Mouse (Mus musculus) heart, embryonic 11.5 days (tissue): ENCODE measurements at regions not wholly inside any gene's neighbourhood (a gene's known extent, or its start where the extent isn't known, plus 50 kb on each side); places are given as distances from the start of the nearest gene placed in this dataset.

Source experiments
- ATAC-seq: fragments of 200-750 bp; cut with Nextera tagmentation; replicated peaks from 2 replicates; pipeline ENCODE4 v1.8.0; 2017; ENCODE audit warnings: moderate library complexity; ENCODE audit not compliant: insufficient number of reproducible peaks, low FRiP score, low TSS enrichment
- H3K27ac ChIP-seq: fragments of 300-500 bp; sonication (generic); 2 replicates; pipeline ENCODE4 v1.5.1; 2014; ENCODE audit warnings: mild to moderate bottlenecking, low read depth, low read length
- H3K27me3 ChIP-seq: fragments of 300-500 bp; sonication (generic); 2 replicates; pipeline ENCODE4 v1.6.1; 2014; ENCODE audit warnings: mild to moderate bottlenecking, low read length, mixed read lengths; ENCODE audit not compliant: control insufficient read depth, insufficient read depth
- H3K36me3 ChIP-seq: fragments of 300-500 bp; sonication (generic); 2 replicates; pipeline ENCODE4 v1.6.1; 2014; ENCODE audit warnings: mild to moderate bottlenecking, low read length, moderate library complexity, mixed read lengths; ENCODE audit not compliant: control insufficient read depth, insufficient read depth
- H3K4me1 ChIP-seq: fragments of 300-500 bp; sonication (generic); 2 replicates; pipeline ENCODE4 v1.6.1; 2014; ENCODE audit warnings: low read length; ENCODE audit not compliant: control insufficient read depth, insufficient read depth
- H3K4me2 ChIP-seq: fragments of 300-500 bp; sonication (generic); 2 replicates; pipeline ENCODE4 v1.6.1; 2014; ENCODE audit warnings: mild to moderate bottlenecking, moderate library complexity
- H3K4me3 ChIP-seq: fragments of 300-500 bp; sonication (generic); 2 replicates; pipeline ENCODE4 v1.5.1; 2014; ENCODE audit warnings: low read depth, low read length
- H3K9ac ChIP-seq: fragments of 300-500 bp; sonication (generic); 2 replicates; pipeline ENCODE4 v1.6.1; 2014; ENCODE audit warnings: mild to moderate bottlenecking, low read depth, low read length, moderate library complexity
- H3K9me3 ChIP-seq: fragments of 300-500 bp; sonication (generic); replicated peaks from 2 replicates; pipeline ENCODE4 v1.6.1; 2016; ENCODE audit warnings: low read length; ENCODE audit not compliant: control insufficient read depth
- WGBS: fragments of 180-500 bp; shearing (Covaris S2); extraction: QIAGEN DNeasy Blood & Tissue Kit; methylation state at CpG from one replicate; pipeline ENCODE4 v1.1.7; 2014; ENCODE audit not compliant: insufficient replicate concordance; 5-methylcytosine and 5-hydroxymethylcytosine counted together

DNA sequence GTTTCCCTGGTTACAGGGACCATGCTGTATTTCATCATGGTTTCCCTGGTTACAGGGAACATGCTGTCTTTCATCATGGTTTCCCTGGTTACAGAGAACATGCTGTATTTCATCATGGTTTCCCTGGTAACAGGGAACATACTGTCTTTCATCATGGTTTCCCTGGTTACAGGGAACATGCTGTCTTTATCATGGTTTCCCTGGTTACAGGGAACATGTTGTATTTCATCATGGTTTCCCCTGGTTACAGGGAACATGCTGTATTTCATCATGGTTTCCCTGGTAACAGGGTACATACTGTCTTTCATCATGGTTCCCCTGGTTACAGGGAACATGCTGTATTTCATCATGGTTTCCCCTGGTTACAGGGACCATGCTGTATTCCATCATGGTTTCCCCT lies 1579.5 kb downstream of the 4930444P10Rik start:
- no peaks in the 10 kb centered on the region for H3K9me3 ChIP-seq
- no peak overlapping the region for H3K4me3 ChIP-seq
- no peak overlapping the region for H3K4me2 ChIP-seq
- ATAC-seq: no peak
- H3K36me3 ChIP-seq: no peaks in the 10 kb centered on the region
- no peak overlapping the region for H3K9ac ChIP-seq
- no peaks in the 10 kb centered on the region for H3K4me1 ChIP-seq
- peaks cover 6% of the 10 kb centered on the region for H3K27me3 ChIP-seq
- H3K27ac ChIP-seq: no peak overlapping the region

- no peak overlapping the region for H3K4me2 ChIP-seq
- H3K27ac ChIP-seq: no peak overlapping the region
- no peak overlapping the region for H3K4me3 ChIP-seq
- no peaks in the 10 kb centered on the region for H3K4me1 ChIP-seq
- no peaks in the 10 kb centered on the region for H3K9me3 ChIP-seq
- no peak overlapping the region for H3K9ac ChIP-seq
- 64% methylated on average over 9 of the region's 9 CpGs for WGBS
- peaks cover 14% of the 10 kb centered on the region for H3K27me3 ChIP-seq
- no peak for ATAC-seq
- no peaks in the 10 kb centered on the region for H3K36me3 ChIP-seq
Measured at GRCm38 (mm10) chr1:14512481-14513285, 1580.4 kb downstream of the 4930444P10Rik start.

- no peaks in the 10 kb centered on the region for H3K9me3 ChIP-seq
- peaks cover 4% of the 10 kb centered on the region; the same call in 1 of the 2 replicates for H3K4me1 ChIP-seq
- H3K27me3 ChIP-seq: peaks cover 52% of the 10 kb centered on the region
- peak overlapping the region; percentile 59 for H3K4me3 ChIP-seq
- peak overlapping the region; percentile 87 for H3K4me2 ChIP-seq
- peak overlapping the region; percentile 10; the same call in 1 of the 2 replicates for H3K9ac ChIP-seq
- 1% methylated on average over 36 of the region's 36 CpGs for WGBS
- no peak overlapping the region for H3K27ac ChIP-seq
- ATAC-seq: peak; percentile 65; the same call in 1 of the 2 replicates
- H3K36me3 ChIP-seq: no peaks in the 10 kb centered on the region
Measured at GRCm38 (mm10) chr1:14506831-14507690, 1586.1 kb downstream of the 4930444P10Rik start.

DNA sequence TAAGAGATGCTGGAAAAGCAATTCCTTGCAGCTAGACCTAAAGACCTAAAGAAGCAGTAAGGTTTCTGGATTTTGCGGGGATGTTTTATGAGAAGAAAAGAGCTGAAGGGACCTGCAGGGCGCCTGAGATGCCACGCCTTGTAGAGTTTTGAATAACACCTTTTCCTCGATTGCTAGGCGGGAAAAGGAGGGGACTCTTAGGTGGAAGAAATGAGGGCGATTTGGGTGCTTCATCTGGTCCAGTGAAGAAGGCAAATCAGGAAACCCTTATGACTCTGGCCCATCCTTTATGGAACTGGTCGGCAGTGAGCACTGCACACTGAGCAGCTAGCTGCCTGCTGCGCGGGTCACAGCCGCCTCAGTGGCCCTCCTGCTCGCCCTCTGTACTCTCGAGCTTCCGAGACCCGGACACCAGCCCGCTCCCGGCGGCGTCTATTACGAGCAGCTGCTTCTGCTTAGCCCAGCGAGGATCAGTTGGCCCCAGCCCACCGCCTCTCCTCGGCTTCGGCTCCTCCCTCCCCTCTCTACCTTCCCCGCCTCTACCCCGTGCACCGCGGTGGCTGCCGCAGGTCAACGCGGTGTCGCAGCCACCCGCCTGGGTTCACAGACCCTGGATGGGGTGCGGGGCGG lies 1586.8 kb downstream of the 4930444P10Rik start:
- Histone ChIP-seq H3K27me3 (peaks cover 52% of the 10 kb centered on the region), H3K36me3 (no peaks in the 10 kb centered on the region), H3K4me3 (peak overlapping the region; percentile 59), H3K27ac (no peak overlapping the region), H3K4me1 (peaks cover 4% of the 10 kb centered on the region; the same call in 1 of the 2 replicates), H3K9me3 (no peaks in the 10 kb centered on the region), H3K9ac (no peak overlapping the region; the same call in 1 of the 2 replicates), H3K4me2 (peak overlapping the region; percentile 87)
- peak; percentile 51 for ATAC-seq
- under 1% methylated on average over 34 of the region's 34 CpGs for WGBS

GRCm38 (mm10) chr1:14505741-14506140 lies 1587.4 kb downstream of the 4930444P10Rik start:
- 4% methylated on average over 6 of the region's 6 CpGs for WGBS
- H3K9me3 ChIP-seq: no peaks in the 10 kb centered on the region
- no peak for ATAC-seq
- no peak overlapping the region for H3K4me3 ChIP-seq
- peaks cover 4% of the 10 kb centered on the region; the same call in 1 of the 2 replicates for H3K4me1 ChIP-seq
- H3K36me3 ChIP-seq: no peaks in the 10 kb centered on the region
- peak overlapping the region; percentile 87; the same call in 1 of the 2 replicates for H3K4me2 ChIP-seq
- no peak overlapping the region for H3K27ac ChIP-seq
- H3K27me3 ChIP-seq: peaks cover 52% of the 10 kb centered on the region
- H3K9ac ChIP-seq: no peak overlapping the region

GRCm38 (mm10) chr1:14504767-14505343 lies 1588.3 kb downstream of the 4930444P10Rik start:
- WGBS: 2% methylated on average over 12 of the region's 12 CpGs
- ATAC-seq: no peak
- no peaks in the 10 kb centered on the region for H3K9me3 ChIP-seq
- no peak overlapping the region for H3K9ac ChIP-seq
- no peaks in the 10 kb centered on the region for H3K36me3 ChIP-seq
- peak overlapping the region; percentile 54 for H3K4me2 ChIP-seq
- H3K27me3 ChIP-seq: peaks cover 52% of the 10 kb centered on the region
- H3K4me3 ChIP-seq: peak overlapping the region; percentile 30
- no peak overlapping the region for H3K27ac ChIP-seq
- peaks cover 4% of the 10 kb centered on the region; the same call in 1 of the 2 replicates for H3K4me1 ChIP-seq

- Histone ChIP-seq H3K4me1 (peaks cover 4% of the 10 kb centered on the region; the same call in 1 of the 2 replicates), H3K27ac (no peak overlapping the region), H3K4me3 (peak overlapping the region; percentile 30), H3K4me2 (peak overlapping the region; percentile 54), H3K36me3 (no peaks in the 10 kb centered on the region), H3K27me3 (peaks cover 51% of the 10 kb centered on the region), H3K9ac (no peak overlapping the region), H3K9me3 (no peaks in the 10 kb centered on the region)
- WGBS: 7% methylated on average over 17 of the region's 17 CpGs
- no peak for ATAC-seq
Measured at GRCm38 (mm10) chr1:14503881-14504742, 1589.0 kb downstream of the 4930444P10Rik start.
